Comparison of ENCODE assay signal across 8 mouse cellular contexts in genomic region chr12:59132940-59133339, GRCm38 (mm10). TPM values are rescaled to one million over a fixed set of nuclear protein-coding genes. Genes with fewer than 3 reads are reported as not detected.
A peak's percentile ranks its signal among the peaks of the same experiment; 100 is the strongest.
DNase-seq lines count a peak whose midpoint lies in the region; ATAC-seq lines count a peak whose summit lies in the region.

No protein-coding gene starts in this region.

- no peak overlapping the region for H3K9ac ChIP-seq in stomach, embryonic 14.5 days (replicated peaks; ENCODE audit: low read depth, low read length)

- 68% methylated on average over 7 of the region's 7 CpGs for whole genome bisulfite sequencing in stomach, embryonic 14.5 days

- peak; percentile 24 for DNase-seq in thymus, postnatal 14 days
- DNase-seq in thymus, postnatal 10 days (ENCODE audit: low spot score in 2 of 2), result no peak
- DNase-seq in kidney, postnatal 36 days, result peak; percentile 28 to 48
- DNase-seq in frontal cortex, adult 2 months (ENCODE audit: extremely low spot score in 1 of 2, low spot score in 1 of 2), result no peak

- peaks cover 61% of the 10 kb centered on the region for H3K4me1 ChIP-seq in erythroblast, embryonic 14.5 days (ENCODE audit: control insufficient read depth)
- peaks cover 11% of the 10 kb centered on the region; the same call in 1 of the 2 replicates for H3K4me1 ChIP-seq in stomach, embryonic 14.5 days (ENCODE audit: control insufficient read depth, insufficient read depth, low read length)

- H3K4me3 ChIP-seq in erythroblast, embryonic 14.5 days (replicated peaks), result peak overlapping the region; percentile 92
- peak overlapping the region; percentile 82; the same call in 1 of the 2 replicates for H3K4me3 ChIP-seq in stomach, embryonic 14.5 days (ENCODE audit: low read depth, low read length)

- no peak overlapping the region for H3K27ac ChIP-seq in stomach, embryonic 14.5 days (ENCODE audit: low read length)

- no peaks in the 10 kb centered on the region for H3K9me3 ChIP-seq in erythroblast, embryonic 14.5 days (ENCODE audit: control insufficient read depth, low read length)
- H3K9me3 ChIP-seq in stomach, embryonic 14.5 days (ENCODE audit: control insufficient read depth, low read depth, low read length), result no peaks in the 10 kb centered on the region

- H3K36me3 ChIP-seq in erythroblast, embryonic 14.5 days (ENCODE audit: control insufficient read depth), result peaks cover 16% of the 10 kb centered on the region
- no peaks in the 10 kb centered on the region for H3K36me3 ChIP-seq in stomach, embryonic 14.5 days (ENCODE audit: control insufficient read depth, insufficient read depth, low read length)

- H3K27me3 ChIP-seq in erythroblast, embryonic 14.5 days (ENCODE audit: control insufficient read depth), result no peaks in the 10 kb centered on the region
- H3K27me3 ChIP-seq in stomach, embryonic 14.5 days (ENCODE audit: control insufficient read depth, insufficient read depth, low read length), result no peaks in the 10 kb centered on the region

- H3K4me2 ChIP-seq in stomach, embryonic 14.5 days (replicated peaks; ENCODE audit: low read depth, low read length), result peak overlapping the region; percentile 50; the same call in 1 of the 2 replicates

- no peak for ATAC-seq in erythroblast, adult 5-6 weeks (replicated peaks; ENCODE audit: low FRiP score, poor library complexity, severe bottlenecking)
- no peak for ATAC-seq in stomach, embryonic 14.5 days (ENCODE audit: insufficient number of reproducible peaks, insufficient read depth, low FRiP score, low read depth)
- ATAC-seq in megakaryocyte progenitor cell, adult 5-6 weeks (replicated peaks; ENCODE audit: poor library complexity), result no peak

RNA-seq across cellular contexts. Expression of gene Mia2, which starts 37.3 kb away (rescaled TPM):
- 1.2 and 1.5 TPM in 2 replicates for polyA plus RNA-seq in erythroblast, embryonic 14.5 days (2012)
- total RNA-seq in erythroblast, adult 5-6 weeks (2015; ENCODE audit: low replicate concordance), result 40.5 and 54.1 TPM in 2 replicates
- total RNA-seq in erythroblast, adult 5-6 weeks (2017; ENCODE audit: low replicate concordance), result 66.7 and 125 TPM in 2 replicates
- 65.1 and 73.7 TPM in 2 replicates for polyA plus RNA-seq in stomach, embryonic 14.5 days (2014; fragmentation: Nextera tagmentation; extraction: Ambion mirVana)
- 55.1 and 61.7 TPM in 2 replicates for polyA plus RNA-seq in frontal cortex, adult 2 months (2012; rRNA removed)
- total RNA-seq in megakaryocyte progenitor cell, adult 5-6 weeks (2015), result 123 and 138 TPM in 2 replicates
- 120 and 162 TPM in 2 replicates for total RNA-seq in megakaryocyte progenitor cell, adult 5-6 weeks (2017)

Comparison
In these comparisons a context has a peak if more than half of its experiments do, and no peak if none do; other contexts are left out.
1. DNase-seq: peak in thymus, postnatal 14 days (single experiment) and kidney, postnatal 36 days (2 of 2); none in thymus, postnatal 10 days (0 of 2) and frontal cortex, adult 2 months (0 of 2).
2. RNA of gene Mia2, which starts 37.3 kb away (polyA plus RNA-seq): 65.1 to 73.7 TPM in stomach, embryonic 14.5 days and 55.1 to 61.7 TPM in frontal cortex, adult 2 months; 1.2 to 1.5 TPM in erythroblast, embryonic 14.5 days; every median in the first group is over 10 times any median in the second.